Mouse (Mus musculus) heart, embryonic 15.5 days (tissue): ENCODE results near the gene Xrcc6. TPM values are rescaled to one million over a fixed set of nuclear protein-coding genes. Genes with fewer than 3 reads are reported as not detected.
"Not testable (repeated sequence)": the region's sequence is repeated elsewhere in the genome, so short reads cannot be mapped to it uniquely, and the experiment has no call there.

ENCODE experiments used
- ATAC-seq: fragments of 200-750 bp; cut with Nextera tagmentation; replicated peaks from 2 replicates; pipeline ENCODE4 v1.8.0; 2017; ENCODE audit warnings: low read depth, moderate TSS enrichment; ENCODE audit not compliant: insufficient number of reproducible peaks, insufficient read depth, low FRiP score
- H3K27ac ChIP-seq: fragments of 300-500 bp; sonication (generic); 2 replicates; pipeline ENCODE4 v1.5.1; 2015; ENCODE audit warnings: mild to moderate bottlenecking, inconsistent platforms
- H3K27me3 ChIP-seq: fragments of 300-500 bp; sonication (generic); 2 replicates; pipeline ENCODE4 v1.6.1; 2015; ENCODE audit warnings: inconsistent platforms
- H3K36me3 ChIP-seq: fragments of 300-500 bp; sonication (generic); 2 replicates; pipeline ENCODE4 v1.6.1; 2015; ENCODE audit warnings: mild to moderate bottlenecking, inconsistent platforms
- H3K4me1 ChIP-seq: fragments of 300-500 bp; sonication (generic); replicated peaks from 2 replicates; pipeline ENCODE4 v1.6.1; 2015; ENCODE audit warnings: inconsistent platforms
- H3K4me2 ChIP-seq: fragments of 300-500 bp; sonication (generic); 2 replicates; pipeline ENCODE4 v1.6.1; 2015; ENCODE audit warnings: inconsistent platforms, mild to moderate bottlenecking, moderate library complexity
- H3K4me3 ChIP-seq: fragments of 300-500 bp; sonication (generic); 2 replicates; pipeline ENCODE4 v1.5.1; 2015; ENCODE audit warnings: mild to moderate bottlenecking, inconsistent platforms
- H3K9ac ChIP-seq: fragments of 300-500 bp; sonication (generic); 2 replicates; pipeline ENCODE4 v1.6.1; 2015; ENCODE audit warnings: mild to moderate bottlenecking, inconsistent platforms
- H3K9me3 ChIP-seq: fragments of 300-500 bp; sonication (generic); replicated peaks from 2 replicates; pipeline ENCODE4 v1.6.1; 2016; ENCODE audit warnings: inconsistent platforms
- WGBS: fragments of 180-500 bp; shearing (Covaris S2); methylation state at CpG from one replicate; pipeline ENCODE4 v1.1.7; 2015; ENCODE audit warnings: mixed read lengths; 5-methylcytosine and 5-hydroxymethylcytosine counted together
- polyA plus RNA-seq: library from polyadenylated mRNA; unstranded; fragments of >200 nt; fragmentation: Nextera tagmentation; extraction: Ambion mirVana; gene quantifications from 2 replicates; pipeline ENCODE4 v1.2.1, GENCODE M21; 2015

Gene Xrcc6
- polyA plus RNA-seq, 1 experiment from 2014 or later = 58.2 TPM

DNA sequence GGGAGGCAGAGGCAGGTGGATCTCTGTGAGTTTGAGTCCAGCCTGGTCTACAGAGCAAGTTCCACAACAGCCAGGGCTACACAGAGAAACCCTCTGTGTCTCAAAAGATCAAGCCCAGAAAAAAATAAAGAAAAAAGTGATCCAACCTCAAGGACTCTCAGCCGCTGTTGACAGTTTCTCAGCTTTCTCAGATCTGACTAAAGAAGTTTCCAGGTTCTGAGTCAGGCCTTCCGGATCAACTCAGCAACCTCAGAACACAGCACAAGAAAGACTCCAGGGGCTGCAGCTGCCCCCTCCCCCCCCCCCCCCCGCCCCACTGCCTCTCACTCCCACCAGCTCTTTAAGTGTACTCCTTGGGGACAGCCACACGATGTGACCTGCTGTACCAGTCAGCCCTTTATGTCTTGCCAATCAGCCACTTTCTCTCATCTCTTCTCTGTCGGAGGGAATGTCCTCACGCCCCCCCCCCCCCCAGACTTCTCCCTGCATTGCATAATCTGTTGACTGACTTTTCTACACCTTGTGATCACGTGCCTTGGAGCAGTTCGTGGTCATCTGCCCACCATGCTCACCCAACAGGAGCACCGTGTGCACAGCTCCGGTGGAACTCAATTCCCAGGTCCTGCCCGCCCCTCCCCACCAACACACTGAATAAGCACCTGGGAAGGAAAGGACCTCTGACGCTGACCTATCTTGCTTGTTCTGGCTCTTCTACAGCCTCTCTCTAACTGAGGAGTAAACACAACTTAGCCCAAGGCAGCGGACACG lies 21.4 kb upstream of the Xrcc6 start:
- H3K4me2 ChIP-seq = no peak overlapping the region
- H3K9ac ChIP-seq = no peak overlapping the region
- H3K4me1 ChIP-seq = no peaks in the 10 kb centered on the region
- no peak overlapping the region for H3K27ac ChIP-seq
- no peaks in the 10 kb centered on the region for H3K27me3 ChIP-seq
- no peak for ATAC-seq
- H3K36me3 ChIP-seq = no peaks in the 10 kb centered on the region
- 70% methylated on average over 12 of the region's 14 CpGs for WGBS
- no peaks in the 10 kb centered on the region for H3K9me3 ChIP-seq
- H3K4me3 ChIP-seq = no peak overlapping the region

DNA sequence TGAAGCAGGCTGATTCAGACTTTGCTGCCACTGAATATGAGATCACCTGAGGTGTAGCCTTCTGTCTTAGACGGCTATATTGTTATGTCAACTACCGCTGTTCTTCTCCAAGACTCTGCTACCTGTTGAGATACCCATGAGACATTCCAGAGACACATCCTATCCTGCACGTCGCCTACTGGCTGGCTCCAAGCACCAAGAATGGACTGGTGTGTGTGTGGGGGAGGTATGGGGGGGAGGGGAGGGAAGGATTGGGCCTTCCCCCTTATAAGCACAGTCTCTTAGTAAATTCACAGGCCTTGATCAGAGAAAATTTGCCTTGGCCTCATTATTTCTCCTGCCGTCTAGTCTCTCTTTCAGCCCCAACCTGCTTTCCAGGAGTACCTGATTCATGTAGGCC lies 19.8 kb upstream of the Xrcc6 start:
- Histone ChIP-seq H3K27me3 (no peaks in the 10 kb centered on the region), H3K4me1 (no peaks in the 10 kb centered on the region), H3K9ac (no peak overlapping the region), H3K9me3 (no peaks in the 10 kb centered on the region; the same call in 1 of the 2 replicates), H3K27ac (no peak overlapping the region), H3K4me3 (no peak overlapping the region), H3K36me3 (no peaks in the 10 kb centered on the region), H3K4me2 (no peak overlapping the region)
- ATAC-seq = no peak
- 84% methylated on average over 5 of the region's 5 CpGs for WGBS

GRCm38 (mm10) chr15:81968447-81968846 lies 19.2 kb upstream of the Xrcc6 start:
- 48% methylated on average over 2 of the region's 2 CpGs for WGBS
- Histone ChIP-seq H3K9me3 (peaks cover 3% of the 10 kb centered on the region; the same call in 1 of the 2 replicates), H3K4me2 (no peak overlapping the region), H3K36me3 (no peaks in the 10 kb centered on the region), H3K9ac (no peak overlapping the region), H3K4me3 (no peak overlapping the region), H3K27me3 (no peaks in the 10 kb centered on the region), H3K27ac (no peak overlapping the region), H3K4me1 (no peaks in the 10 kb centered on the region)
- no peak for ATAC-seq

DNA sequence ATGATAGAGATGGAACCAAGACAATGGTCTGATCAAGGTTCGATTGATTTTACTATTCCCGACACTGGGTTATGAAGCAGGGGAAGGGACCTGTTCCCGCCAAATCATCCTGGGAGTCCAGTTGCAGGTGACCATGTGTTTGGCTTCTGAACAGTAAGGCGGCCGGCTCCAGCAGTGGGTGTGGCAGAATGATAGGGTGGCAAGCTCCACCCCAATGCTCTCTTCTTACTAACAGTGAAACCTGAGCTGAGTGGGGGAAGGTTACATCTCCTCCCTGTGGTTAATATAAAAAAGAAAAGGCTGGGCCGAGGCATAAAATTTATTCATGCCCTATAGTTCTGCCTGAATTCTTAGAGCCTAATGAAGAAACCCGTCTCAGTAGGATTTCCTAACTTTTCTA lies 18.5 kb upstream of the Xrcc6 start:
- 65% methylated on average over 7 of the region's 7 CpGs for WGBS
- Histone ChIP-seq H3K4me2 (no peak overlapping the region), H3K4me3 (no peak overlapping the region), H3K36me3 (no peaks in the 10 kb centered on the region), H3K4me1 (no peaks in the 10 kb centered on the region), H3K9ac (no peak overlapping the region), H3K9me3 (peaks cover 3% of the 10 kb centered on the region; the same call in 1 of the 2 replicates), H3K27ac (no peak overlapping the region), H3K27me3 (no peaks in the 10 kb centered on the region)
- no peak for ATAC-seq

- H3K4me3 ChIP-seq, H3K4me2 ChIP-seq, H3K4me1 ChIP-seq, H3K27me3 ChIP-seq, H3K27ac ChIP-seq, H3K9ac ChIP-seq, H3K9me3 ChIP-seq, ATAC-seq, H3K36me3 ChIP-seq: not testable (repeated sequence)
- WGBS = 65% methylated on average over 6 of the region's 6 CpGs
Measured at GRCm38 (mm10) chr15:81969635-81970034, 18.0 kb upstream of the Xrcc6 start.

- WGBS = 89% methylated on average over 4 of the region's 4 CpGs
Measured at GRCm38 (mm10) chr15:81970498-81970897, 17.1 kb upstream of the Xrcc6 start.

DNA sequence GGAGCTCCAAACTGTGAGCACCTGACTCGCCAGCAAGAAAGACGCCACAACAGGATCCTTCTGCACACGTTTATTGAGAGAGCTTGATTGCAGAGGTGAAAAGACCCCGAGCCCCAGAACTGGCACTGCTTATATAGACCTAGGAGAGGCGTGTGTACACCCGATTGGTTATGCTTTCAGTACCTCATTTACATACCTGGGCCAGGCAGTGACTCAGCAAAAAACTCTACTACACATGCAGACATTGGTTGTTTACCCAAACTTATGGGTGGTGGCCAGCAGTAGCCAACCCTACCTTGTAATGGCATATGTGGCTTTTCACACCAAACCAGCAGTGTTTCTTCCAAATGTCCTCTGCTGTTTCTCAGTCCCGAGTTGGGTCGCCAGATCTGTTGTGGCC lies 12.5 kb upstream of the Xrcc6 start:
- not testable (repeated sequence) for H3K4me3 ChIP-seq, H3K4me2 ChIP-seq, ATAC-seq, H3K4me1 ChIP-seq, H3K36me3 ChIP-seq, H3K27me3 ChIP-seq, H3K9ac ChIP-seq, H3K9me3 ChIP-seq, H3K27ac ChIP-seq
- 90% methylated on average over 8 of the region's 8 CpGs for WGBS

More at GRCm38 (mm10) chr15:81970498-81970897, 17.1 kb upstream of the Xrcc6 start:
- not testable (repeated sequence) for H3K9me3 ChIP-seq, H3K9ac ChIP-seq, H3K27me3 ChIP-seq, H3K4me3 ChIP-seq, H3K4me2 ChIP-seq, ATAC-seq, H3K27ac ChIP-seq, H3K36me3 ChIP-seq, H3K4me1 ChIP-seq

DNA sequence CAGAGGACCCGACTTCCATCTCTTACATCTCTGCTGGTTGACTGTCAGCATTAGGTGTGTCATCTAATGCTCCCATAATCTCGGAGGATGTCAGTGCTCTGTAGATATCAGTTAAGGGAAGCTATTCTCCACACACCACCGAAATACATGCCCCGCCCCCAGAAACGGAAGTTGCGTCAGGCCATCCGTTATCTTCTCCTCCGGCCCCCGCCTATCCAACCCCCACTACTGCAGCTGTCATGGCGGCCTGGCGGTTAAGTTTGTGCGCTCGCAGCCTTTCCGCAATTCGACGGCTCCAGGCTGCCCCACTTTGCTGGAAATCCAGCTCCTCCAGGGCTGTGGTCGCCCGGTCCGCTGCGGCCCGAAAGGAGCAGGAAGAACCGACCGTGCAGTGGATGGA lies 7.3 kb upstream of the Xrcc6 start, which contains the start of gene 1700029P11Rik:
TSS of gene 1700029P11Rik (plus strand) at position 220 of the 400 bp plus-strand sequence.
- no peak for ATAC-seq
- WGBS = 89% methylated on average over 23 of the region's 23 CpGs
- Histone ChIP-seq H3K4me2 (no peak within 1 kb of the TSS), H3K27me3 (no peaks in the 10 kb centered on the region), H3K27ac (no peak within 1 kb of the TSS), H3K9ac (no peak within 1 kb of the TSS), H3K36me3 (no peaks in the 10 kb centered on the region), H3K9me3 (no peaks in the 10 kb centered on the region), H3K4me3 (no peak within 1 kb of the TSS), H3K4me1 (no peaks in the 10 kb centered on the region)

- no peaks in the 10 kb centered on the region for H3K27me3 ChIP-seq
- H3K4me3 ChIP-seq = no peak overlapping the region
- H3K4me2 ChIP-seq = no peak overlapping the region
- no peaks in the 10 kb centered on the region for H3K36me3 ChIP-seq
- H3K9me3 ChIP-seq = no peaks in the 10 kb centered on the region
- H3K4me1 ChIP-seq = no peaks in the 10 kb centered on the region
- 61% methylated on average over 1 of the region's 1 CpGs for WGBS
- H3K27ac ChIP-seq = no peak overlapping the region
- H3K9ac ChIP-seq = no peak overlapping the region
- no peak for ATAC-seq
Measured at GRCm38 (mm10) chr15:81982173-81982572, 5.5 kb upstream of the Xrcc6 start.

- no peak overlapping the region for H3K4me2 ChIP-seq
- H3K36me3 ChIP-seq = no peaks in the 10 kb centered on the region
- no peaks in the 10 kb centered on the region for H3K27me3 ChIP-seq
- H3K9me3 ChIP-seq = no peaks in the 10 kb centered on the region
- peaks cover 13% of the 10 kb centered on the region for H3K4me1 ChIP-seq
- no peak for ATAC-seq
- WGBS = 48% methylated on average over 2 of the region's 2 CpGs
- H3K9ac ChIP-seq = no peak overlapping the region
- no peak overlapping the region for H3K27ac ChIP-seq
- H3K4me3 ChIP-seq = no peak overlapping the region
Measured at GRCm38 (mm10) chr15:81985267-81986161, 2.1 kb upstream of the Xrcc6 start.

- no peaks in the 10 kb centered on the region for H3K9me3 ChIP-seq
- H3K9ac ChIP-seq = no peak overlapping the region
- H3K36me3 ChIP-seq = peaks cover 6% of the 10 kb centered on the region; the same call in 1 of the 2 replicates
- H3K27ac ChIP-seq = peak overlapping the region; percentile 32; the same call in 1 of the 2 replicates
- H3K4me1 ChIP-seq = peaks cover 24% of the 10 kb centered on the region
- H3K4me3 ChIP-seq = no peak overlapping the region
- peak overlapping the region; percentile 21 for H3K4me2 ChIP-seq
- WGBS = 33% methylated on average over 11 of the region's 11 CpGs
- no peaks in the 10 kb centered on the region for H3K27me3 ChIP-seq
- peak; percentile 74 for ATAC-seq
Measured at GRCm38 (mm10) chr15:81989371-81990062, 1.9 kb downstream of the Xrcc6 start.
